Mouse (Mus musculus) ES-CJ7 (cell line): ENCODE results near the gene Eepd1.
A peak's percentile ranks its signal among the peaks of the same experiment; 100 is the strongest.
"Not testable (repeated sequence)": the region's sequence is repeated elsewhere in the genome, so short reads cannot be mapped to it uniquely, and the experiment has no call there.

Source experiments
- DNase-seq: peaks from one replicate; pipeline ENCODE4 v3.0.0; 2011; ENCODE audit warnings: low read depth, low spot score

Gene Eepd1

DNA sequence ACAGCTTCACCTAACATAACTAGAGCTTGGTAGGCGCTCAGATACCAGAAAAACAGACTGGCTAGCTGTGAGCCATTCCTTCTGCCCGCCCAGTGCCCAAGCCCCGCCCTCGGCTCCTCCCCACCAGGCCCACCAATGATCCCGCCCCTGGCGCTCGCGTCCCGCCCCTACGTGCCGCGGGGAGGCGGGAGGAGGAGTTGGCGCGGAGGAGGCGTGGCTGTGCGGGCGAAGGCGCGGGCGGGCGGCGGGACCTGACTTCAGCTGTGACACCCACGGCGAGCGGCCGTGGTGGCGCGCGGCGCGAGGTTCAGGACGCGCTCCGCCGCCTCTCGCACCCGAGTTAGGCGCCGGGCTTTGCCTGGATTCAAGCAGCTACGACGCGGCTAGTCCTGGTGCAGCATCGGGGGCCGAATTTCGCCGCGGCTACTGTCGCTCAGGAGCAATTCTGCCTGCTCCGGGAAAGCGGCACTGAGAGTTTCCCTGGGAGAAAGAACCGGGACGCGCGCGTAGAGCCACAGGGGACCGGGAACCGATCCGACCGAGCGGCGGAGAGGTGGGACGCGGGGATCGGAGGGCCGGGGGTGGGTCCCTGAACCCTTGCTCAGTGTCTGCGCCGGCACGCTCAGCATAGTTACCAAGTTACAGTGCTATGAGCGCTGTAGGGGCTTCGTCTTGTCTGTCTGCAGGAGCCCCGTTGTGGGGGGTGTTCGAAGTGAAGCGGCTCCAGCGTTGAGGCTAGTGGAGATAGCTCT is at the start of gene Eepd1:
TSS of gene Eepd1 (plus strand) at position 204 of the 752 bp plus-strand sequence.
- peak; percentile 83 for DNase-seq

DNA sequence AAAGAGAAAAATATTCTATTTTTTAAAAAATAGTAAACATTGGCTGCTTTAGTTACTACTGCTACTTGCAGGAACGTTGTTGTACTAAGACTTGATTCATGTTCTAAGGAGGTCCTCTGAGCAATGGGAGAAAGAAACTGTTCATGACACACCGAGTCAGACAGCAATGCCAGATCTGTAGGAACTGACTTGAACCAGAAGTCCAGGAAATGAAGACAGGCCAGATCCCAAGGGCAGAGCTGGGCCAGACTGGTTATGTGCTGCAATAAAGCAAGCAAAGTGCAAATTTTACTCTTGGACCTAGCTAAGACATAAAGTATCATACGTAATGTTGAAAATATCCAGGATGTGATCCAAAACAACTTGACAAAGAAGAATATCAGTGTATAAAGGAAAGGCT is 42.5 kb upstream of the Eepd1 start:
- no peak for DNase-seq

DNA sequence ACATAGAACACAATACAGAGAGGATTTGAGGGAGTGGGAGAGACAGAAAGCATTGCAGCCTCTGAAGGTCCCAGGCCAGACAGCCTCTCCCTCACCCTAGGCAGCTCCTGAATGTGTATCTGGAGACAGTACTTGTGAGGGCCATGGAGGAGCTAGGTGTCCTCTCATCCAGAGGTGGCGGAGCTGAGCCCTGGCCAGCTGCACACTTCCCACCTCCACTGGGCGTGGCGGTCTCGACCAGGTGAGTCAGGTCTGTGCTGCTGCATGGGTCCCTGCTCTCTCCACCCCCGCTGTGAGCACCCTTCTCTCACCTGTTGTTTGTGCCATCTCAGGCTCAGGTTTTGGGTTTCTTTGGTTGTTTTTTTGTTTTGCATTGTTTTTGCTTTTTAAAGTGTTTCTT is 41.3 kb upstream of the Eepd1 start:
- not testable (repeated sequence) for DNase-seq

DNA sequence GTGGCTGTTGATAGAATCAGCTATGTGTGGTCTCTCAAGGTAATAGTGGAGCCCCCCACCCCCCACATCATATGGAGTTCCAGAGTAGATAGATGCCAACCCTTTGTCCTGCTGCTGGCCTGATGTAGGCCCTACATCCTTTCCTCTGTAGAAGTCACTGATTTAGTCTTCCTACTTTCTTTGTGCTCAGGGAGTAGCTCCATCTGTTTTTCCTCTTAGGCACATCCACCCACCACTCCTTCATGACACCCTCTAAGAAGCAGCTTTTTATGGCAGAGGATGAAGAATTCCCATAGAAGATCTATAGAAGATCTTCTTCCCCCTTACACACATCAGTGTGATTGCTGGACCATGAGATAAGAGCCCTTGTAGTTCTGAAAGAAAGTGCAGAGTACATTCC is 39.3 kb upstream of the Eepd1 start:
- no peak for DNase-seq

GRCm38 (mm10) chr9:25443029-25443428 is 38.3 kb upstream of the Eepd1 start:
- DNase-seq: no peak

- DNase-seq: no peak
Measured at GRCm38 (mm10) chr9:25443546-25443945, 37.8 kb upstream of the Eepd1 start.

- peak; percentile 4 for DNase-seq
Measured at GRCm38 (mm10) chr9:25450394-25450793, 31.0 kb upstream of the Eepd1 start.

DNA sequence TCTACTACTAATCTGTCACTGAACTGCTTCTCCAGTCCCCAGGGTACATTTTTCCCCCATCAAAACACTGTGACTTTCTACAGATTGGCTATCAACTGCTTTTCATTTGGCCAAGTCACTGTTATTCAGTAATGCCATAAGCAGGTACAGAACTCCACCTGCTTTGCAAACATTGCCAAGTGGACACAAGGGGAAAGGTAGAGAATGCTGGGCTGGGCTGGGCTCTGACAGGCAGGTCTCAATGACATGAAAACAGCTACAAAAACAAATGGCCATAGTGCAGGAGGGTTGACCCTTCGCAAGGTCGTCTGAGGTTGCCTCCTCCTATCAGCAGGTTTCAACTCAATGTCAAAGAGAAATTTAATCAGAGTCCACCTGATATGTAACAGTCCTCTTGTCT is 26.3 kb upstream of the Eepd1 start:
- no peak for DNase-seq

GRCm38 (mm10) chr9:25460835-25461555 is 20.4 kb upstream of the Eepd1 start:
- DNase-seq: no peak

DNA sequence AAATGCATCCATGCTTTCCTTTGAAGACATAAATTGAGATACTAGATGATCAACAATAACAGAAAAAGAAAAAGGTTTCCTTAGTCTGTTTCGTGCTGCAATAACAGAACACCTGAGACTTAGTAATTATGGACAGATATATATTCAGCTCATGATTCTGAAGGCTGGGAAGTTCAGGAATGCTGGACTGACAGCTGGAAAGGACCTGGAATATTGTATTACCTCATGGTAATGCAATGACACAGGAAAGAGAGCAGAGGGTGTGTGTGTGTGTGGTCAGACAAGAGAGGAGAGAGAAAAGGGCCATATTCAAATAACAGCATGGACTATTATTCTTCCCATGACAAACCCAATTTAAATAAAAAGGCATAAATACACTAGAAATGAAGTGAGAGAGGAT is 17.0 kb upstream of the Eepd1 start:
- no peak for DNase-seq

- DNase-seq: no peak
Measured at GRCm38 (mm10) chr9:25479392-25480020, 1.8 kb upstream of the Eepd1 start.

GRCm38 (mm10) chr9:25480676-25481075 is 671 bp upstream of the Eepd1 start:
- DNase-seq: no peak

DNA sequence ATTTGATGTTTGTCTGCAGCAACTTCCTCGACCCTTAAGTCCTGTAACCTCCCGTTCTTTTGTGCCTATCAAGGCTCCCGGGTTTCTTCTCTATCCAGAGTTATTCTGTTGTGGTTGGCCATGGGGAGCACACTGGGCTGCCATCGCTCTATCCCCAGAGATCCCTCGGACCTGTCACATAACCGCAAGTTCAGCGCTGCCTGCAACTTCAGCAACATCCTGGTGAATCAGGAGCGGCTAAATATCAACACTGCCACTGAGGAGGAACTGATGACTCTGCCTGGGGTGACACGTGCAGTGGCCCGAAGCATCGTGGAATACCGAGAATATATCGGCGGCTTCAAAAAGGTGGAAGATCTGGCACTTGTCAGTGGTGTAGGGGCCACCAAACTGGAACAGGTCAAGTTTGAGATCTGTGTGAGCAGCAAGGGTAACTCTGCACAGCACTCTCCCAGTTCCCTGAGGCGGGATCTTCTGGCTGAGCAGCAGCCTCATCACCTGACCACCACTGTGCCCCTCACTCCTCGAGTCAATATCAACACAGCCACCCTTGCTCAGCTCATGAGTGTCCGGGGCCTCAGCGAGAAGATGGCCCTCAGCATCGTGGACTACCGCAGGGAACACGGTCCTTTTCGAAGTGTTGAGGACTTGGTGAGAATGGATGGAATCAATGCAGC is 1.1 kb downstream of the Eepd1 start:
- DNase-seq: peak; percentile 4

GRCm38 (mm10) chr9:25482999-25483347 is 1.6 kb downstream of the Eepd1 start:
- peak; percentile 16 for DNase-seq

GRCm38 (mm10) chr9:25483931-25484618 is 2.7 kb downstream of the Eepd1 start:
- DNase-seq: no peak

DNA sequence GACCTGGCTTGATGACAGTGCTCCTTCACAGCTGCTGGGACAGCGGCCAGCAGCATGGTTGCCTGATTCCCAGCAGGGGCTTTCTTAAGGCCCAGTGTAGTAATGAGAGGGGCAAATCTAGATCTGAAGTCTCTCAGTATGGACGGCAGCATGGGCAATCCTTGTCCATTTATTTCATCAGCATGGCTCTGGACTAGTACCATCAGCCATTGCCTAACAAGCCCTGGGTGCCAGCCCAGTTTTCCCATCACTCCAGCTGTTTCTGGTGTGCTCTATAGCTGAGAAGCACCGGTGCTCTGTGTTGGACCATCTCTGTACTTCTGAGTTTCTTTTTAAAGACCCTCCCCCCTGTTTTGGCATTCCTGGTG is 3.3 kb downstream of the Eepd1 start:
- no peak for DNase-seq

DNA sequence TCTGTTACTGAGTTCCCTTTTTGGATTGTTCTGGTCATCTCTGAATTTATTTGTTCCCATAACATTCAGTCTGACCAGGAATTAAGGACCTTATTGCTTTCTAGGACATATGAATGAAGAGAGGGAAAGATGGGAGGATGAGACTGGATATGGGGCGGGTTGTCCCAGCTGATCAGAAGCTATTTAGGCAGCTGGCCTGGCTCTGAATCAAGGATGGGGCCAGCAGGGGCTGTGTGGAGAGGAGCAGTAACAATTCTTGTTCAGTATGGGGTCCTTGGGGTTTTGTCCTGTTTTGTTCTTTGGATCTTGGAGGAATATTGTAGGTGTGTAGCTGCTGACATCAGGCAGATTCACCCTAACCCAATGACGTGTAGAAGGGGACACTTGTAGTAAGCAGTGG is 3.7 kb downstream of the Eepd1 start:
- DNase-seq: no peak

- DNase-seq: no peak
Measured at GRCm38 (mm10) chr9:25485406-25485805, 4.1 kb downstream of the Eepd1 start.

DNA sequence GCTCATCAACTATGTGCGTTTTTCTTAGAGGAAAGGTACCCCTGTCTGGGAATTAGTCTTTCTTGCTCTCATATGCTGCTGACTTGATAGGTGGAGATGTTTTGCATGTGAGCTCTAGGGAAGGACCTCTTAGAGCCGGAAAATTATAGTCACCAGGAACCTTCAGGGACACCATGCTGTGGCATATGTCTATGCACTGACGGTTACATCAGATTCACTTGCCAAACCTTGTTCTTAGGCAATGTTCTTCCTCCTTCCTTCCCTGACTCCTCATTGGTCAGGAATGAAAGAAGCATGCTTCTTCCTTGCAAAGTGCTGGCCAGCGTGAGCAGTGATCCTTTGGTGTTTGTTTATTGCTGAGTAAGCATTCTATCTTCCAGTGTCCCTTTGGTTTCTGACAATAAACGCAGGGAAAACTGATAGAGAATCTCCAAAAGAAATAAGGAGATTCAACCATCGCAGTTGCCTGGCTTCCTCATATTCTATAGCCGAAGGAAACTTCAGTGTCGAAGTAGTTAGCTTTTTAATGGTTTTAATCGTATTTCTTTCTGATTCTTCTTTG is 5.0 kb downstream of the Eepd1 start:
- no peak for DNase-seq

DNA sequence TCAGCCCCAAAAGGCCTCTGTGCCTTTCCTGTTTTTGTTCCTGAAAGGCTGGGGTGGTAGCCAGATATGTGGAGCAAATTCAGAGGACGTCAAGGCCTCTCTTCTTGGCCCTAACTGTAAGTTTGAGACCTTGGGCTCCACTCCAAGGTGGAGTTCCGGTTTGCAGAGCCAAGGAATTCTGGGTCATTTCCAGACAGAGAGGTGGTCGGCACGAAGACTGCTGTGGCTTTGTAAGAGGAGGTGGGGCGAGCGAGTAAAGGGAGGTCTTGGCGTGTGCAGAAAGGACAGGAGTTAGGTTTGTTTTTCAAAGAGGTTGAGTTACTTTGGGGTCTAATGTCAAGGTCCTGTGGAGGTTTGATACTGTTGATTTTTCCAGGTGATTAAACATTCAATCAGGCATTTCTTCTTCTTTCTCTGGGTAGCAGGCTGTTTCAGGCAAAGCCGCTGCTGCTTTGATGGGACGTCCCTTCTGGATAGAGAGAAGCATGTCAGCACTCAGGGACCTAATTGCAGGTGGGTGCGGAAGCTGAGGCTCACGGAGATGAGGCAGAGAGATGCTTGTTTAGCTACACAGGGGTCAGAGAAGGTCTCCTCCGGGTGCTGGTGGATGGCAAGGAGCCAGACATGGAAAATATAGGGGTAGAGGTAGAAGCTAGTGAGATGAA is 6.2 kb downstream of the Eepd1 start:
- no peak for DNase-seq

- no peak for DNase-seq
Measured at GRCm38 (mm10) chr9:25488581-25488980, 7.2 kb downstream of the Eepd1 start.
